Mouse (Mus musculus) gastrocnemius, postnatal 14 days (tissue): Measurements from ENCODE around the gene Zscan12. TPM values are rescaled to one million over a fixed set of nuclear protein-coding genes. Genes with fewer than 3 reads are reported as not detected.

Experiments
- DNase-seq: peaks from one replicate; pipeline ENCODE4 v3.0.0; 2021; ENCODE audit warnings: mixed read lengths
- intact Hi-C: fragments of 180-260 bp; cut with DNase I; formaldehyde crosslinking; loops from one replicate; pipeline ENCODE4 v1.15.1; 2025; ENCODE audit warnings: low total_unique reads
- microRNA-seq, 2 experiments: library from miRNA; unstranded; fragments of <30 nt; microRNA quantifications; one replicate each; pipeline ENCODE4 v1.2.0; 2021
- total RNA-seq, 2 experiments: library from RNA; stranded (reverse); gene quantifications; 2 replicates each; pipeline ENCODE4 v1.2.3; 2021

Gene Zscan12
- total RNA-seq, 2 experiments from 2014 or later = 5.5 to 5.9 TPM

DNA sequence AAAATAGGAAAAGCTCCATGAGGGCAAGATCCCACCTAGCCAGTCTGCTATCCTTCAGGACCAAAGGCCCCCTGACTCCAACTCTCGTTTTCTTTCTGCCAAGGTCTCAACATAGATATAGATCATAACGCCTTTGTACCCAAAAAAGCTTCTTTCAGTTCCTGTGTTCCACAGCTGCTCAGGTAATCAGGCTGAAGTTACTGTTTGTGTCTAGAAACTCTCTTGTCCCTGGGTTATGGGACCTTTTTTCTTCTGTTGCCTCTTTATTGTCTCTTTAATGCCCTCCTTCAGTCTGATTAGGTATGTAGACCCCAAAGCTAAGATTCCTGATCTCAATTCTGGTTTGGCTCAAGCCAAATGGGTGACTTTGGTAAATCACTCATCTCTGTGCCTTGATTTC lies 34.9 kb downstream of the Zscan12 start:
- DNase-seq = no peak
- intact Hi-C loops = no loop called here

DNA sequence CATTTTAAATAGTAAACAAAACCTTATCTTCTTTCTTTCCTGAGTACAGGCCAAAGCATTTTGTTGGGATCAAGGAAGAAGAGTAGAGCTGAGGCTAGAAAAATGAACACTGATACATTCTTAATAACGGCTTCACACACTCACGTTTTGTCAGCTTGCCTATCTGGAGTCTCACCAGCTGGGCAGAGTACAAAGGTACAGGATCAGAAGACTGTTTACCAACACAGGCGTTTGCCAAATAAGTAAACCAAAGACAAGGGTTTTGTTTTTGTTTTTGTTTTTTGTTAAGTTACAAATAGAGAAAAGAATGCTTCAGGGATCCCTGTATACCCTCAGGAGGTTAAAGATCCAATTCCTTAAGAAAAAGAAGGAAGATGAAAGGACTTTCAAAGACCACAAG lies 38.5 kb downstream of the Zscan12 start:
- intact Hi-C loops = no loop called here
- no peak for DNase-seq

DNA sequence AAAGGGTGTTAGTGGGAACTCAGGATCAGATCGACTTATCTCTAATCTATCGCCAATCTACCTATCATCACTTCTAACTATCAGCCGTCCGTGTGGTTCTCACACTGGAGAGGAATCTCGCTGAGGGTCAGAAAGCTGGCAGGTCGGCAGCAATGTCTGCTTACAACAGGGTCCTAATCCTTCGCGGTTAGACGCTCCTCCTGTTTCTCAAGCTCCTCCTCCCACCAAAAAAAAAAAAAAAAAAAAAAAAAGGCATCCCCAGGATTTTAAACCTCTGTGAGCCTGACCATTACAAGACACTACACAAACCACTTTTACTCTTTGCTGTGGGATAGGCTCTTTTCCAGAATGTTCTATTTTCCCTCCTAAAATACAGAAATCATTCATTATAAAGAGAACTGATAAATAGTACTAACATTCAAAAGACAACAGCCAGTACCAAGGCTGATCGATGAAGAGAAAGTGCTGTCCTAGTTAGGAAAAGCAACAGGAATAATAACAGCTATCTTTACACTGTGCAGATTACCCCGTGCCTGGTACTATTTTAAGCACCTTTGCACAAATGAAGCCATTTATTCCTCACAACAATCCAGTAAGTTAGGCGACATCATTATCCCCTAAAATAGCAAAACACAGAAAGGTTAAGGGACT lies 39.1 kb downstream of the Zscan12 start:
- intact Hi-C loops = no loop called here

DNA sequence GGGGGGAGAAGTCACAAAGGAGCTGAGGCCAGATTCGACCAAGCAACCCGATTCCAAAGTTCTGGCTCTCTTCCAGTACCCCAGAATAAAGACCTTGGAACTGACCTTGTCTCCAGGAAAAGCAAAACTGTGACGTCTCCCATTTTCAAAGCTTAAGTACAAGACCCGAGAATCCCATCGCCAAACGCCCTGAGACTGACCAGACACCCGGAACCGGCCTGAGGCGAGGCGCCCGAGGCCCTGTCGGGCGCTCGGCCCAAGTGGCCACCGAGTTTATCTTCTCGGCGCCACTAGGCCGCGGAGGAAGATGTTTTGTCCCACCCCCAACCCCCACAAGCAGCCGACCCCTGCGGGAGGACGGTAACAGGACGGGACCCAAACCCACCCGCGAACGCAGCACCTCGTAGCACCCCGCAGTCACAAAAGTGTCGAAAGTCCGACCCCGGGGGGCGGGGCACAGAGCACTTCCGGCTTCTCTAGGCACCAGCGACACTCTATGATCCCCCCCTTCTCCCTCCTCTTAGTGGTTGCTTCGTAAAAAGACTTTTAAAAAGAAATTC lies 39.7 kb downstream of the Zscan12 start, which contains the start of gene Zkscan3:
TSS of gene Zkscan3 (minus strand) at position 469 of the 560 bp plus-strand sequence.
- intact Hi-C loops = no loop called here
- peak; percentile 86 for DNase-seq

More for the DNA sequence above, 39.1 kb downstream of the Zscan12 start:
- DNase-seq = no peak

DNA sequence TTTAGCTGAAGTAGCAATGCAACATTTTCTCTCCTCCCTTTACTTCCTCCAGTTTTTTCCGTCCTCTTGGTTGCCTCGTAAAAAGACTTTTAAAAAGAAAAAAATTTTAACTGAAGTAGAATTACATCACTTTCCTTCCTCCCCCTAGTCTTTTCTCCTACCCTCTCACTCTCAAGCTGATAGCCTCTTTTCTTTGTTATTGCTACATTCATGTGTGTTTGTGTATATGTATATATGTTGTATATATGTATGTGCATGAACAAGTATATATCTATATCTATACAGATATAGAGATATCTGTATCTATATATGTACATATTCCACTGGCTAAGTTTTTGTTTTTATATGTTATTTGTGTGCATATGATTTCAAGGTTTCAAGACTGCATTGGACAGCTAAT lies 40.2 kb downstream of the Zscan12 start:
- intact Hi-C loops = no loop called here
- DNase-seq = no peak

DNA sequence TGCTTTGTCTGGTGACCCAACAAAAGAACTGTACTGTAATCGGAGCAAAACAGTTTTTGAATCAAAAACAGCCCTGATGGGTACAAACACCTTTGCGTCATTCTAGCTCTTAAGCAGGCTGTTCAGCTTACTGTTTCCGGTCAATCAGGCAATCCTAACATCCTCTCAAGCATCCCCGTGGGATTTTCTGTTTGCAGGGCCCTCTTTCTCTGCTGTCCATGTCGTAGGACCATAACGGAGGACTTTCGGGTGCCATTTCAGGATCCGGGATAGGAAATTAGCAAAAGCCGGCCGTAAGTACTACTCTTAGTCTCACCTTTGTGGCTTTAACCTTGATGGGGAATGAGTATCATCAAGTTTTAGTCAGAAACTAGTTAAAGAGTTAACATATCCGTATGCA lies 44.7 kb downstream of the Zscan12 start:
- intact Hi-C loops = no loop called here
- DNase-seq = no peak

DNA sequence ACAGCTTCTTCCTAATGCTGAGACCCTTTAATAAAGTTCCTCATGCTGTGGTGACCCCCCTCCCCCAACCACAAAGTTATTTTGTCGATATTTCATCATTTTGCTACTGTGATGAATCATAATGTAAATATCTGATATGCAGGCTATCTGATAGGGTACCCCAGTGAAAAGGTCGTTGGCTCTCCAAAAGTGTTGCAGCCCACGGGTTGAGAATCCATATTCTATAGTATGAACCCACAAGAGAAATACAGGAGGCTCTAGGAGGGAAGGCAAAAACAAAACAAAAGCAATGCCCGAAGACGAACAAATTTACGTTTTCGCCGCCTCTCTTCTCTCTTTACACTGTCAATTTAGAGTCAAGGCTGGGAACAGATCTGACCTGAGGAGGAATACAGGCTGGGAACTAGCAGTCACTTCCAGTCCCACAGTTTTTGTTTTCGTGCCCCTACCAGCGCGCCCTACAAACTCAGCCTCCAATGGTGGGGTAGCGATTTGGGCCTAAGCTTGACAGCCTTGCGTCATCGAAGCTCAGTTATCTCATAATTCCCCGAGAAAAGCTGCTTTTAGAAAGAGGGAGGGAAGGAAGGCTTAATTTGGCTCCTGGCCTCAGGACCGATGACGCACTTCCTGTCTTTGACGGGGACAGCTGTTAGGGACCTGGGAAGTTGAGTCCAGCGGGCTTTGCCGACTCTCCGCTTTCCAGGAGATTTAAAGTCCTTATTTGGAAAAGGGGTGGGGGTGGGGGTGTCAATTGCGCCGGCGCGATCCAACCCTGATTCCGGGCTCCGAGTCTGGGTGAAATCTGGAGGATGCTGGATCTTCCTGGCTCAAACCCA lies 45.6 kb downstream of the Zscan12 start:
- intact Hi-C loops = no loop called here
- peak; percentile 80 for DNase-seq

DNA sequence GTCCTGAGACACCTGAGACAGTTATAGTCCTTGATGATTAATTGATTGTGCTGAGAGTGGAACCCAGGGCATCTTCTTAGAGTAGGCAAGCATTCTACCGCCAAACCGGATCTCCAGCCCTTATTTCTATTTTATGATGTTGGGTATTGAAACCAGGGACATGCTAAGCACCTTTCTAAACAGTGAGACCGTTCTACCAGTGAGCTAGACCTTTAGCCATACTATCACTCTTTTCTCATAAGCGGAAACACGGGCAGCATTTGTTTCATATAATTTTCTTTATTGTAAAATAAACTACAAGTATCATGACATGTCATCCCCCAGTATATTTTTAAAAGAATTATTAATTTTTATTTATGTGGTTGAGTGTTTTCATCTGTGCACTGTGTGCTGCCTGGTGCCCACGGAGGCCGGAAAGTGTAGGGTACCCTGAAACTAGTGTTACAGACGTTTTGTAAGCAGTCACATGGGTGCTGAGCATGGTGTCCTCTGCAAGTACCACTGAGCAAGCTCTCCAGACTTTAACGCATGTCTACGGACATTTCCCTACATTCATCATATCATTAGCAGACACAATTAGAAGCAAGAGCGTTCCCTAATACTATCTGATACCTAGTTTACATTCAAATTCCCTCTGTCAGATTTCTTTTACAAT lies 46.3 kb downstream of the Zscan12 start:
- intact Hi-C loops = no loop called here
- no peak for DNase-seq

DNA sequence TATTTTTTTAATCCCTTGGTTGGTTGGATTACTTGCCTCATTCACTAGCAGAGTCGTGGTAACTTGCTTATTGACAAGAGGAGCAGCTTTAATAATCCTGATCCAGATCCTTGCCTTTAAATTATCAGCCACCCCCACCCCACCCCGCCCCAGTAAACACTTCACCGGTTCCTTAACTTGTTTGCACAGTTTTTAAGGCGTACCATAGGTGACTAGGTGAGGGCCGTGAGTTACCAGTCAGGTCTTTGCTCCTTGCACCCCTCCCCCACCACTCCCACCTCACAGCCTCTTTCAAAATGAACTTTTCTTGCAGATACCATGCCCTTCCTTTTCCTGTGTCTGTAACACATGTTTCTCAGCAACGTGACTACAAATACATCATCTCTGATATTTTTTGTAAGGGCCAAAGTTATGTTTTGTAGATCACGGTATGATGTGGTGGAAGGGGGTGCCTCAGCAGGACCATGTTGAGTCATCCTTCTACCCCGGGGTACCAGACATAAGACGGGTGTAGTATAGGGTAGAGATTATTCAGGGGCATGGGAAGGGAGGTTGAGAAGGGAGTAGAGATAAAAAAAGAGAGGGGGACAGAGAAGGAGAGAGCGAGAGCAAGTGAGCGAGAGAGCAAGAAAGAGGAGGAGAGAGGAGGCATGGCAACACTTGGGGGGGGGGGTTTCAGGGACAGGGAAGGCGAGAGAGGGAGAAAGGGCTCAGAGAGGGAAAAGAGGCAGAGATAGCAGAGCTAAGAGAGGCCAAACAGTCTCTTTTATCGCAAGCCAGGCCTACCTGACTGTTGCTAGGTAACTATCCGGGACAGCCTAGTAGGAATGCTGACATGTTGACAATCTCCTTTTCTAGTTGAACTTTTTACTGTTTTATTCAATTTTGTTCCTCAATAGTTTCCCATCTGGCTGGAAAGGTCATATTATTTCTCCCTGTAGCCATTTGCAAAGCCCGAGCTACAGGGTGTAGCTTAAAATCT lies 51.9 kb downstream of the Zscan12 start:
- no peak for DNase-seq
- intact Hi-C loops = loop anchor here (5.0 kb wide), 1 partner anchor 33 kb away; no protein-coding TSS in a partner anchor

DNA sequence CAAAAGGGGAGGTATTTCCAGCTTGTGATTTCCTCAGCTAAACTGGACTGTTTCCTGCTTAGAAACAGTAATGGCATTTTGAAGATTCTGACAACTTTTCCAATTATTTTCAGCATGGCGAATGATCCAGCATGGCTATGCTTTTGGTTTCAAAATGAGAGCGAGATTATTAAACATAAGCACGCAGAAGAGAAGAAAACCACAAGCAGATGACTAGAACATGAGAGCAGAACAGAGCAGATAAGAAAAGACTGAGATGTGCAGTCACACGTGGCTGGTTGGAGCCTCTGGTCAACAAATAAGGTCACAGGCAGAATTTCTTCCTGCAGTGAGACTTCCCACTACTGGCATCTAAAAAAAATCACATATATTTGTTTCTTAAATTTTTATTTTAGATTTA lies 52.6 kb downstream of the Zscan12 start:
- intact Hi-C loops = no loop called here
- no peak for DNase-seq

DNA sequence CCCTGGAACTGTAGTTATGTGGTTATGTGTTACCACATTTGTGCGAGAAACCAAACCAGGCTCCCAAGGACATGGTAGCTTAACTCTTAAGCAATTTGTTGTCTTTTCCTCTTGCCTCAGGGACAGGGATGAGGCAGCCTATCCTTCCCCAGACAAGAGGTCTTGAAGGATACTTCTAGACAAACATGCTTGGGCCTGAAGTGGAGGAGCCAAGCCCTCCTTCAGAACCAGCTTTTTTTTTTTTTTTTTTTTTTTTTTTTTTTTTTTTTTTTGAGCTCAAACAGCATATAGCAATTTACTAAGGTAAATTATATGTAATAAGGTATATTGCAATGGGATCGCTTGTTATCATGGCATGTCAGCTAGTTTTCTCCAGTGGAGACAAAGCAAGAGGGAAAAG lies 53.1 kb downstream of the Zscan12 start:
- DNase-seq = no peak
- intact Hi-C loops = no loop called here

DNA sequence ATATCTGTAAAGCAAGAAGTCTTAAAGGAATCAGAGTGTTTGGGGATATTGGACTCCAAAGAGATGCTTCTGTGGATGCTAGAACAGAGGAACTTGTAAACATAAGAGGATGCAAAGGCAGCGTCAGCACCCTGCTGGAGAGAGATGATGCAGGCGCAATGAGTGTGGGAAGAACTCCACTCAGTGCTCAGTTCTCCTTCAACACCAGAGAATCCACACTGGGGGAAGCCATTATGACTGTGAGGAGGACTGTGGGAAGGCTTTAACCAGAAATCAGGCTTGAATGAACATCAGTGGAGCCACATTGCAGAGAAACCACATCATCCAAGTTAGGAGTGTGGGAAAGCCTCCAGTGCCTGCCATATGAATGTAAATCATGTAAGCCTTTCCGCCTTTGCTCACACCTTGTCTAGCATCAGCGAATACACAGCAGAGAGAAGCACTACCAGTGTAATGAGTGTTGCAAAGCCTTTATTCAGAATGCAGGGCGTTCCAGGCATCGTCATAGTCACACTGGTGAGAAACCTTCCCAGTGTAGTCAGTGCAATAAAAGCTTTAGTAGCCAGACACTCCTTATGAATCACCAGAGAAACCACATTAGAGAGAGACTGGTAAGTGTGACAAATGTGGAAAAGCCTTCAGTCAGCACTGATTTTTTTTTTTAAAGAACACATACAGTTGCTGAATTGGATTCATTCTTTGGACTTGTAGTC lies 54.8 kb downstream of the Zscan12 start:
- DNase-seq = no peak

DNA sequence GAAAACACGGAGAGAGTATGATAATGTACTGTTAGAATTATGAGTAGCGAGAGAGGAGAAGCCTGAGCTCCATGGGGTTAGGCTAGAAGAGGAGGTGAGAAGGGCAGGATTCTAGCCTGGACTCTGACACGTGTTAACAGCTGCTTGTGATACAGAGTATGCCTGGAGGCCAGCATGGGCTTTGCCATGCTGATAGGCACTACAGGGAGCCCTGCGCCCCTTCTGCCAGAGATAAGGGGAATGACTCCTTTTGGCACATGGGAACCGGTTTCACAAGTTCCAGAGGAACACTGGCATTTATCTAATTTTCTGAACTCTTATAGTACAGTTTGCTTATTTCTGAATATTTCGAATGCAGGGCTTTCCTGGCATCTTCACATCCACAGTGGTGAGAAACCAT lies 56.2 kb downstream of the Zscan12 start:
- intact Hi-C loops = no loop called here
- no peak for DNase-seq

More for the DNA sequence above, 54.8 kb downstream of the Zscan12 start:
- intact Hi-C loops = no loop called here

Small RNA genes within 50 kb of the gene (microRNA-seq; reads per million reads assigned to microRNA genes)
- 0 reads per million in 2 experiments for gene Mir6942

Other genes starting within 250 kb of the Zscan12 start
- not detected for gene Olfr263, start 233.2 kb upstream of the Zscan12 start, total RNA-seq
- not detected for gene Olfr1368, start 217.0 kb upstream of the Zscan12 start, total RNA-seq
- gene Trim27, start 183.4 kb upstream of the Zscan12 start, total RNA-seq = 10 to 100 TPM; 22.2 to 26.4 TPM
- not detected for gene Gpx5, start 70.1 kb upstream of the Zscan12 start, total RNA-seq
- gene Gpx6, start 50.7 kb upstream of the Zscan12 start, total RNA-seq = not detected
- not detected for gene Olfr1367, start 15.9 kb upstream of the Zscan12 start, total RNA-seq
- gene Zkscan3, start 39.9 kb downstream of the Zscan12 start, total RNA-seq = 10 to 100 TPM; 14.8 TPM
- gene Pgbd1, start 78.2 kb downstream of the Zscan12 start, total RNA-seq = under 1 TPM; 0.20 to 0.27 TPM
- gene Zscan26, start 90.9 kb downstream of the Zscan12 start, total RNA-seq = 10 to 100 TPM in 1 of 2 experiments, 1 to 10 TPM in 1; 8.9 to 10.8 TPM
- gene Nkapl, start 105.7 kb downstream of the Zscan12 start, total RNA-seq = under 1 TPM in 1 of 2 experiments, not detected in 1; 0.23 TPM
- under 1 TPM; 0.76 to 0.86 TPM for gene Zkscan4, start 116.1 kb downstream of the Zscan12 start, total RNA-seq
- not detected for gene Gm10065, start 116.6 kb downstream of the Zscan12 start, total RNA-seq
- 10 to 100 TPM; 12.8 to 13.8 TPM for gene AK157302, start 132.4 kb downstream of the Zscan12 start, total RNA-seq
- gene Gm11273, start 138.6 kb downstream of the Zscan12 start, total RNA-seq = 100 to 1,000 TPM; 119 to 152 TPM
- 1 to 10 TPM; 6.1 to 7.4 TPM for gene Zkscan8, start 168.3 kb downstream of the Zscan12 start, total RNA-seq
- not detected for gene Olfr1366, start 180.0 kb downstream of the Zscan12 start, total RNA-seq
- not detected for gene Olfr1535, start 197.1 kb downstream of the Zscan12 start, total RNA-seq
- not detected for gene Olfr1364, start 218.9 kb downstream of the Zscan12 start, total RNA-seq